Mouse (Mus musculus): ENCODE measurements at regions not wholly inside any gene's neighbourhood (a gene's known extent, or its start where the extent isn't known, plus 50 kb on each side); places are given as distances from the start of the nearest gene placed in this dataset.

DNA sequence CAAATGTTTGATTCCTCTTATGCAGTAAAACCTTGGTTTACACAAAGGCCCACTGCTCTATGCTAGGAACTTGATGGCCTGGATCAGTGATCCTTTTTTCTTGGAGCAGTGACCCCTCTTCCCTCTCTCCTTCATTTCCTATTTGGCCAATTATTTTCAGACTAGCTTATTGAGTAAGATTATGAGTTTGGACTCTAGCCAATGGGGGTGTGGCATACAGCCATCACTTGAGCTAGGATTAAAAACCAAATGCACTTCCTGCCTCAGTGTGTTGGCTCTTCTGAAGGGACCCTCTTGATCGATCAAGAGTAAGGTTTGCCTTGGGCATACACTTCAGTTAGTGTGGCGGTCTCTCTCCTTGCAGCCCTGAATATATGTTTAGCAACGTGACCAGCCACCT is 1172.6 kb upstream of the Gulo start:
- no peak for DNase-seq (ENCODE audit: low spot score)
- intact Hi-C loops (cut with DNase I) = loop anchor here (10.0 kb wide), 1 partner anchor 367 kb away; no protein-coding TSS in a partner anchor

DNA sequence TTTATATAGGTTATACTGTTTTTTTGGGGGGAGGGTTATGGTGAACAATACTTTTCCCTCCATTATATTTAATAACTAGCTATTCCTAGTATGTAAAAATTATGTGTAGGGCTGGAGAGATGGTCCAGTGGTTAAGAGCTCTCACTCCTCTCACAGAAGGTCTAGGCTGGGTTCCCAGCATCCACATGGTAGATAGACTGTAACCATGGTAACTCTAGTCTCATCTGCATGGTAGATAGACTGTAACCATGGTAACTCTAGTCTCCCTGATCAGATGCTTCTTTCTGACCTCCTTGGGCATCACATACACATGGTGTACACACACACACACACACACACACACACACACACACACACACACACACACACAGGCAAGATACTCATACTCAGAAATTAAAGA is 1170.5 kb upstream of the Gulo start:
- DNase-seq (ENCODE audit: low spot score) = no peak
- intact Hi-C loops (cut with DNase I) = no loop called here

DNA sequence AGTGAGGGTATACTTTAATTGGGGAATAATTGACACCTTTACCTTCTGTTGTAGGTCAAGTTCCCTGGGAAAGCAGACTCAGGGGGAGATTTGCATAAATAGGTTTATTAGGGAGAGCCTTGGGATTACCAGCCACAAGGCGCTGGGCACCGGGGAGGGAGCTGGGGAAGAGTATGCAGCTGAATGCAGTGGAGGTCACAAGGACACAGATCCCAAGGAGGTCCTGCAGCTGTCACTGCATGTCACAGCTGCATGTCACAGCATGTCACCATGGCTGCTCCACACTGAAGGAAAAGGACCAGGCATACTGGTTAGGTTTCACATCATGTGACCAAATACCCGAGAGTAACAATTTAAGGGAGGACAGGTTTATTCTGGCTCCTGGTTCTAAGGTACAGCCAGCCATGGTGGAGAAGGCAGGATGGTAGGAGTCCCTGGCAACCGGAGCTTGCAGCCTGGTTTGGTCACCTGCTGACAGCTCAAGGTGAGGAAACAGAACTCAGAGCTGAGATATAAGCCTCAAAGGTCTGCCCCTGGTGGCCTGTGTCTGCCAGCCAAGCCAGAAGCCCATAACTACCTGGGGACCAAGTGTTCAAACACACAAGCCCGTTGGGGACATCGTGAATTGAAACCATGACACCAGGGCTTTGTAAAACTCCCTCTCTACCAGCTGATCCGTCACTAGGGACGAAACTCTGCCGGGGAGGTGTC is 1169.5 kb upstream of the Gulo start:
- no peak for DNase-seq (ENCODE audit: low spot score)
- intact Hi-C loops (cut with DNase I) = no loop called here

DNA sequence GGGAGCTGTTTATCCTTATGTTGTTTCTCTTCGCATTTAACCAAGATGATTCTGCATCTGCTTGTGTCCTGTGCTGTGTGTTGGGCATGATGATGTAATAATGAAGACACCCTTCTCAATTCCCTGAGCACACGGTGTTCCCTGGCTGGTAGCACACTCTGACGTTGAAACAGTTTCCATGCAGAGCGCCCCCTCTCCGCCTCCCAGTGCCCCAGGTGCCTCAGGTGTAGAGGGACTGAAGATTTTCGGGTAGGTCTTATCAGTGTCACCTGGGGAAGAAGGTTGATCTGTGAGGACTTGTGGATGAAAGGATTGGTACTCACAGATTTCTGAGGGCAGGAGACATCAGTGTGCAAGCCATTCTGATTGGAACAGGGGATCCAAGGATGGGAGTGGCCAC is 1167.7 kb upstream of the Gulo start:
- no peak for DNase-seq (ENCODE audit: low spot score)
- intact Hi-C loops (cut with DNase I) = no loop called here

DNA sequence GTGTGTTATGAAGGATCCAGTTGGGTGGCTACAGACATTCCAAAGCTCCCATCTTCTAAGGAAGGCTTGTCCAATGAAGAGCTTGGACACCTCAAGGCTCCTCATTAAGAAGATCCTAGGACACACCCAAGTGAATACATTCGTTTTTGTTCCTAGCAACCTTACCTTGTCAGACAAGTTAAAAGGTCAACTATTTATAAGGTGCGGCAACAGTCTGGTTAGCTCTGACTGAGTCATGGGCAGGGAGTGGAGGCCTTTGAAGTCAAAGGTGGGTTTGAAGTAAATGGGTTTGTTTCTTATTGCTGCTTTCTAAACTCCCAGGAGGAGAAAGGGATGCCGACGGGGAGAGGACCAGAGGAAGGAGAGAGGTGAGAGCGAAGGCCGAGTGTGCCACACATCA is 1167.1 kb upstream of the Gulo start:
- intact Hi-C loops (cut with DNase I) = no loop called here
- no peak for DNase-seq (ENCODE audit: low spot score)

DNA sequence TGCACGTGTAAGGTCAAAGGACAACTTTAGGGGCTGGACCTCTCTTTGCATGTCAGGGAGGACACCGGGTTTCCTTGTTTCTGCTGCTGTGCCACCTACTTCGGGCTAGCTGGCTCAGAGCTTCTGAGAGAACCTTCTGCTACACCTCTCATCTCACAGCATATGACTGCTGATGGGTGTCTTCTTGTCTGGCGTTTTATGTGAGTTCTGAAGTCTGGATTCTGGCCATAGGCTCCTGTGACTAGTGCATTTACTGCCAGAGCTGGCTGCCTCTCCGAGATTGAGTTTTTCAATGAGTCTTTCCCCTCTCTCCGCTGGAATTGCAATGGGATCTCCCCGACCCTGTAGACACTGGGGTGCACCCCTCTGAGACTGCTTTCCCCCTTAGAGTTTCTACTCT is 1165.9 kb upstream of the Gulo start:
- intact Hi-C loops (cut with DNase I) = no loop called here
- no peak for DNase-seq (ENCODE audit: low spot score)

DNA sequence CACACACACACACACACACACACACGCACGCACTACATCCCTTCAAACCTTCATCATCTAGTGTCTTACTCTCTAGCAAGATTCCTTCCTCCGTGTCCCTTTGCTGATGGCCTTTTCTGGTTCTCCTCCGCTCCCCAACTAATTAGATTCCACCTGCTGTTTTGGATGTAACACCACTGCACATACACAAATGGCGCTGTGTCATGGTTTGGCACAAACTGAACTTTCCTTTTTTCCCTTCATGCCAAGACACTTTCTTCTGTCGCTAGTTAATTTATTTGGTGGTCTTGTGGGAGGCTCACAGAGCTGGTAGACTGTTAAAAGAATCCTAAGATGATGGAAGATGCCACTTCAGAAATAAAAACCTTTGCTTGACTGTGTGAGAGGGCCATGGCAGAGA is 1161.8 kb upstream of the Gulo start:
- DNase-seq (ENCODE audit: low spot score) = no peak
- intact Hi-C loops (cut with DNase I) = no loop called here

DNA sequence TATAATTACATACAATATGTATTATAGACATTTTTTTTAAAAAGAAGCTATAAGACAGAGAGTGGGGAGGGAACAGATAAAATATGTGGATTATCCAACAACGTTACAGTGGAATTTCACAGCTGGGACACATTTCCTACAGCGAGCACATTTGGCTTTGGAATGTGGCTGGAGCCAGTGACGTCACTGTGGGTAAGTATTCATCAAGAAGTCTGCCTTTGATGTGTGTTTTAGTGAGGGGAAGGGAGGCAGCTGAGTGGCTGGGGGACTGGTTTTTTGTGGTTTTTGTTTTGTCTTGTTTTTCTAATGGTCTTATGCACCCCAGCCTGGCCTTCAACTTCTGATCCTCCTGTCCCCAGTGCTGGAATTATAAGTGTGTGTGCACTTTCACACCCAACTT is 1161.2 kb upstream of the Gulo start:
- intact Hi-C loops (cut with DNase I) = no loop called here
- no peak for DNase-seq (ENCODE audit: low spot score)

DNA sequence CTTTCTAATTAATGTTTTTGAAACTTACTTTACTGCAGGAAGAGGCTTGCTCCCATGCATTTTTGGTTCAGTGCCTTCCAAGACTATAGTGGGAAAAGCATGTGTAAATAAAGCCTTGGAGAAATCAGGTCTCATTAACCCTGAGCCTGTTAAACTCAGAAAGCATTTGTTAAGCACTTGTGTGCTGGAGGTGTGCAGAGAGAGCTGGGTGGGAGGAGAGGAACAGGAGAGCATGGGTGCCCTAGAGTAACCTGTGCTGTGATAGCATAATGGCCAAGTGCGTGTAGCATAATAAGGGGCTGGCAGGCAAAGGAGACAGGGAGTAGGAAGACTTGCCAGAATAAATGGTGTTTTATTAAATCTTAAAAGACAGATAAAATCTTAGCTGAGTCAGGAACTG is 1160.2 kb upstream of the Gulo start:
- intact Hi-C loops (cut with DNase I) = no loop called here
- DNase-seq (ENCODE audit: low spot score) = no peak

DNA sequence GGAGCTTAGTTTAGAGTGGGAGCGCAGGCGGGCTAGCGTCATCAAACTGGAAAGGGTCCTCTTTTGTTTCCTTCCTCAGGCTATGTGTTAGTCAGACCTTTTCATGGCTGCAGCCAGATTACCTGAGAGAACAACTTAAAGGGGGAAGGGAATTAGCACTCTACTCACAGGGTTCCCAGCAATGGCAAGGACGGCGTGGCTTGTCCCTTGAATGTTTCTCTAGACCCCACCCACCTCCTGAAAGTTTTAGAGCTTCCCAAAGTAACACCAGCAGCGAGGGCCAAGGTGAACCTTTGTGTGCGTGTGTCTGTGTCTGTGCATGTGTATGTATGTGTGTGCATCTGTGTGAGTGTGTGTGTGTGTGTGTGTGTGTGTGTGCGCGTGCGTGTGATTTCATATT is 1151.0 kb upstream of the Gulo start:
- no peak for DNase-seq (ENCODE audit: low spot score)
- intact Hi-C loops (cut with DNase I) = no loop called here

DNA sequence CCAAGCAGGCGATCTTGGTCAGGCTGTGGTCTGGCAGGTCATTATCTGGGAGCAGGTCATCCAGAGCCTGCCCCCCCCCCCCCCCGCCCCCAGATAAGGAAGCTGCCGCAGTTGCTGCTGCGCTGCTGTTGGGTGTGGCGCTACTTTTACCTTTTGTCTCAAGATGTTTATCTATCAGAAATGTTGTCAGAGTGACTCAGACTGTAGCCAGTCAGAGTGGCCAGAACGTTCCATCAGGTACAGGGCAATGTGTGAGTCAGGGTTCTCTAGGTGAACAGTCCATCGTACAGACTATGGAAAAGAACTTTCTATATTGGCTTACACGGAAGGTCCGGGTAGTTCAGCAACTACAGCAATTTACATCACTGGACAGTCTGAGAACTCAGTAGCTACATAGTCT is 1149.9 kb upstream of the Gulo start:
- intact Hi-C loops (cut with DNase I) = no loop called here
- no peak for DNase-seq (ENCODE audit: low spot score)

DNA sequence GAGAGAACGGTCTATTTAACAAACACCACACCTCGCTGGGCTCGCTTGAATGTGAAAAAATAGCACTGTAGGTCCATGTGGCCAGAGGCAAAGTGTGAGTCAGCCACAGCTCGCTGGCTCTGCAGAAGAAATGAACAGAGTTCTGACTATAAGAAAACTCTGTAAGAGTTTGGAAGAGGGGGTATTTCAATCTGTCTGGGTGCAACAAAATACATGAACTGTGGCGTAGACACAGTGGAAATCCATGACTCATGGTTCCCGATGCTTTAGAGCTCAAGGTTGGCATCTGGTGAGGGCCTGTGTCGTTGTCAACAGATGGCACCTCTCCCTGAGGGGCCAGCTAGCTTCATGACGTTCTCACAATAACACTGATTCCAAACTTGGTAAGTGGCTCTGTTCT is 1147.4 kb upstream of the Gulo start:
- DNase-seq (ENCODE audit: low spot score) = no peak
- intact Hi-C loops (cut with DNase I) = no loop called here

DNA sequence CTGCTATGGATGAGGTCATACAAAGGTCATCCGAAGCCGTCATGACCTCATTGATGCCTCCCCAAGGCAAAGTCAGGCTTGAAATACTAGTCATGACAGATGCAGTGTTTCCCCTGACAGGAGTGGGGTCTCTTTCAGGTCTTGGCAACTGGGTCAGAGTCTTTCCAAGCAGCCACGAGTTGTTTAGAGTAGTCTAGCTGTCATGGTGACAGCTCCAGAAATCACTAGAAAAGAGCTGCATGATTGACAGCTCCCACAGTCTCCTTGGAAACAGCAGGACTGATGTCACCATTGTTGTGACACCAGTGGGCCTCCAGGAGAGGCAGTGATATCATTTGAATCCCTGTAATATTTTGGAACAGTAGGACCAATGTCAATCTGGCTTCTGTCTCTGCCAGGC is 1144.6 kb upstream of the Gulo start:
- no peak for DNase-seq (ENCODE audit: low spot score)
- intact Hi-C loops (cut with DNase I) = no loop called here

DNA sequence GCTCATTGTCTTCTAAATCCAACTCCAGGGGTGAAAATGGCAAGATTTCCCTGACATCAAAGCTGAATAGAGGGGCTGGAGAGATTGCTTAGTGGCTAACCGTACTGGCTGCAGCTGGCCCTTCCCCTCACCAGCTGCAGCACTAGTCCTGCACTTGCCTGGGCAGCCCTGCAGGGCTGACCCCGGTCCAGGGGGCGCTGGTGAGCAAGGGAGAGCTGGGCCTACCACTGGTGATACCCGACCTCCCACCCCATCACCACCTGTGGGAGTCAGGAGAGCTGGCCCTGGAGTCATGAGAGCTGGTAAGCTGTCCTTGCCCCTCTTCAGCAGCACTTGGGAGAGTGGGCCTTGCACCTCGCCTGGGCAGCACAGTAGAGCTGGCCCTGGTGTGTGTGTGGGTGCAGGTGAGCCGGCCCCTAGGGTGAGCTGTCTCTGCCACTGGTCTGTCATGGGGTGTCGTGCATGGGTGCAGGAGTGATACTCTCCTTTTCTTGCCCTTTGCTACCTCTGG is 1141.0 kb upstream of the Gulo start:
- no peak for DNase-seq (ENCODE audit: low spot score)
- intact Hi-C loops (cut with DNase I) = no loop called here

DNA sequence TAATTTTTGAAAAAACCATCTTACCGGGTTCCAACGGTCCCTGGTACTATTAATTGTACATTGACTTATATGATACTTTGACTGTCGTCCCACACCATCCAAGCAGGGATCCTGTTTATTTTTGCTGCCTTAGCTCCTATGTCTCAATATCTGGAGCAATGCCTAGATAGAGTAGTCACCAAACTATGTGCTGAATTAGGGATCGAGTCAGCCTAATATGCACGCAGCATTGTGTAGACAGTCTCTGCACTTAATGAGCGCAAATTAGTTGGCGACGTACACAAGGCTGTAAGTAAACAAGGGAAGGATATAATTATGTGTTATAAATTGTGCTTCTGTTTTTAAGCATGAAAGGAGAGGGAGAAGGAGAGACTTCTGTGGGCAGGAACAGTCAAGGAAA is 1140.1 kb upstream of the Gulo start:
- no peak for DNase-seq (ENCODE audit: low spot score)

DNA sequence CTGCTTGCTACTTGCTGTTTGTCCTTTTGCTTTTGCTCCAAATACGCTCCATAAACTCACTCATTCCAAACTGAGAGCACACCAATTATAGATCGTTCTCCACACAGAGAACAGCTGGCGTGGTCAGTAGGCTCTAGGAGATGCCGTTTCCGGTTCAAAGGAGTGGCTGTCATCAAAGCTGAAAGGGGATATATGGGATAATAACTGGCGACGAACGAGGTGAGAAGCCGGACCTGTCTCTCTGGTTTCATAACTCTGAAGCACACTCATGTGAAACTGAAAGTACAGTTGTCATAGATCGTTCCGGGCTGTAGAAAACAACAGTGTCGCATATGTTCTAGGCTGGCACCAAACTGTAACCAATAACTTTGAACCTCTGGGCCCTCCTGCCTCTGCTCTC is 1137.6 kb upstream of the Gulo start:
- DNase-seq (ENCODE audit: low spot score) = no peak
- intact Hi-C loops (cut with DNase I) = no loop called here

More for the DNA sequence above, 1140.1 kb upstream of the Gulo start:
- intact Hi-C loops (cut with DNase I) = no loop called here

DNA sequence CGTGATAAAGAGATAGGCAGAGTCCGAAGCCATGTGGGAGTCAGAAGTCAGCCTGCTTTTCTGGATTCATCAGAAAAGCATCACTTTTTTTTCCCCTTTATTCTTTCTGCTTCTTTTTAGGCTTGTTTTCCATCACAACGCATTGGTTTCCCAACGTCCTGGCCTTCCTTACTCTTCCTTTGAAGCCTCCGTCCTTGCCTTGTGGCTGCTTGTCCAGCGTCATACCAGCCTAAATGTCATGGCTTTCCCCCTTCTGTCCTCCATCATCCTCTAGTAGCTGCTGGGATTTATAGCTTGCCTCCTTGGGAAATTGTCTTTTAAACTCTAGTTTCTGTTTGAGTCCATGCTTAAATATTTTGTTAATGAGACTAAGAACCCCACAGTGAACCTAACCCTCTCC is 1136.0 kb upstream of the Gulo start:
- DNase-seq (ENCODE audit: low spot score) = no peak
- intact Hi-C loops (cut with DNase I) = no loop called here

DNA sequence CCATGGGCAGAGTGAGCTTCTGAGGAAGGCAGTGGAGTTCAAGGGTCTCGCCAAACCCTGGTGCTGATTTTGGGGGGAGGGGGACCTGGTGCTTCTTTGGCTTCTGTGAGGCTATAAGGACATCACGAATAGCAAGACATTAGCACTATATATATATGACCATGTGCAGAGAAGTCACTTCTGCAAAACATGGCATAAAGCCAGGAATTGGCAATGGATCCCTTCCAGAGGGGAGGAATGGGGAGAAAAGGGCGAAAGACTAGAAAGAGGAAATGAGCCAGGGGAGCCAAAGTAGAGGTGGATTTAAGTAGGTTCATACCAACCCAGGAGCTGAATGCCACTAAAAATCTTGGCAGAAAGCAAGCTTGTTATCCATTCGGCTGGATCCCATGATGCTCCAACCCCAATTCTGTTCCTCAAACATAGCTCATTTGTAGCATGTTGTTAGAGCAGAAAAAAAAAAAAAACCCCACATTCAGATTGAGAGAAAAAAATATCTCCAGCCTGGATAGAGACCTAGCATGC is 1135.5 kb upstream of the Gulo start:
- intact Hi-C loops (cut with DNase I) = no loop called here
- DNase-seq (ENCODE audit: low spot score) = no peak

DNA sequence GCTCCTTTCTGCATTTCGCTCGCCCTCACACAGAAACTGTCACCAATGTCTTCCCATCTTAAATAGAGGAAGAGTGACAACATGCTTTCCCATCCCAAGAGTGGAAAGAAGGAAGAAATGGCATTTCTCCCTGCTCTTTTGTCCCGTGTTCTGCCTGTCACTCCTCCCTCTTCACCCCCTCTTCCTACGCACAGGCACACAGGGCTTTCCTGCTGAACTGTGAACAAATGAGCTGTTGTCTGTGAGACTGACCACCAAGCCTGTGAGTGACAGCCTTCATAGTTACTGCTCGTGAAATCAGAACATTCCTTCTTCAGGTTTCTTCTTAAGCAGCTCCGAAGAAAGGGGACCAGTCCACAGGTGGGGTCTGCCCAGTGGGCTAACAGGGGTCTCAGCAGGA is 1134.8 kb upstream of the Gulo start:
- intact Hi-C loops (cut with DNase I) = no loop called here

DNA sequence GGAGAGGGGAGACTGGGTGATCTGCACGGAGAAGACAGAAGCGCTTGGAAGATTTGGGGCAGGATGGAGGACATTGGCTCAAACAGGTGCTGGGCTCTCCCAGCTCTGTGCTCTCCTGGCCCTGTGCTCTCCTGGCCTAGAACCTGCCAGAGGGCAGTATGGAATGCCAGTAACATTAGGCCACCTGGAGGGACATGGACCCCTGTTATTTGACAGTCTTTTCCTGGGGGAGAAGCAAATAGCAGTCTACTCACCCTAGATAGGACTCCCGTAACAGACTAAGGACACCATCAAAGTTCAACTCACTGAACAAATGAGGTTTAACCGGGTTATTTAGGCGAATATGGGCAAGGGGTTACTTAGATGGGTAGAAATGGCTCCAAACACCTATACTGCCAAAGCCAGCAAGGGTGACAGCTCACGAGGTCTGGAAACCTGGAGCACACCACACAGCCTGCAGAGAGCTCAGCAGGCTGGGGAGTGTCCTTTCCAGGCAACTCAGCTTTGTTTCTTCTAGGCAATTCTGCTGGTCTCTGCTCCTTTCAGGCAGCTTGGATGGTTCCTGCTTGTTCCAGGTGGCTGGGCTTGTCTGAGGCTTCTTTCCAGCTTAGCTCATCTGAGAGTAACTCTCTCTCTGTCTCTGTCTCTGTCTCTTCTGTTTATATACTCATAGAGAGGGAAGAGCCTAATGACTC is 1133.7 kb upstream of the Gulo start:
- DNase-seq (ENCODE audit: low spot score) = no peak
- intact Hi-C loops (cut with DNase I) = no loop called here

More for the DNA sequence above, 1134.8 kb upstream of the Gulo start:
- no peak for DNase-seq (ENCODE audit: low spot score)

DNA sequence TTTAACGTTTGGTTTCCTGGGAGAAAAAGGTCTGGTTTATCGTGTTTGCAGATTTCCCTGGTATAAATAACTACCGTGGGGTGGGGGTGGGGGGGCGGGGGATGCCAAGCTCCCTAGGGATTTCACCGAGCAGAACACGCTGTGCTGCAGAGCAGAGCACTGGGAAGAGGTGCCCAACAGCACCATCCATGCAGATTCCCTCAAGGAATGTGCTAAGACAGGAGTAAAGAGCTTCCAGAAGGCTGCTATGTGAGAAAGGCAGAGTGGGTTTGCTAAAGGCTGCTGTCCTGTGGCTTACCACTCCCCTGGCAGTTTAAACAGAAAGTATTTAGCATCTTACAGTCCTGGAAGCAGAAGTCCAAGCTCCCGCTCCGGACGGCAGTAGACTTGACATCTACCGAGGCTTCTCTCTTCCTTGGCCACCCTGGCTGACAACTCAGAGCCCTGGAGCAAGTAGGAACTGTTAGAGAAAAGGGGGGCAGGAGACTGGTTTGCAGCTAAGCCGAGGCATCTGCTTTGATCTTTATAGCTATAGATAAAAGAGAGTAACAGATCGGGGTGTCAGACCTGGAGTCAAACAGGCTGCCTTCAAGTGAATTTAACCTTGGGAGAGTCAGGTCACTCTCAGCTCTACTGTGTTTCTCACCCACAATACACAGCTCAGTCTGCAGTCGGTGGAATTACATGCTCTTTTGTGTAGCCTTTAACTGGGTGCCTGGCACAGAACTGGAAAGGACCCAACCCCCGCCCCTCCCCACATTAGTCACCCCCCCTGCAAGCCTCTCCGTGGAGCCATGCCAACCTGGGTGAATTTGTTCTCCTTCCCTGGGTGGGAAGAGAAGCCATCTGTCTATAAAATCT is 1132.8 kb upstream of the Gulo start:
- intact Hi-C loops (cut with DNase I) = no loop called here
- DNase-seq (ENCODE audit: low spot score) = no peak
